Mouse (Mus musculus) limb, embryonic 13.5 days (tissue): ENCODE measurements around the gene Fga. TPM values are rescaled to one million over a fixed set of nuclear protein-coding genes. Genes with fewer than 3 reads are reported as not detected.
A peak's percentile ranks its signal among the peaks of the same experiment; 100 is the strongest.

Source experiments
- ATAC-seq: fragments of 200-750 bp; cut with Nextera tagmentation; 2 replicates; pipeline ENCODE4 v1.8.0; 2017; ENCODE audit warnings: low read depth, moderate number of reproducible peaks, moderate TSS enrichment; ENCODE audit not compliant: low FRiP score
- H3K27ac ChIP-seq: fragments of 300-500 bp; sonication (generic); 2 replicates; pipeline ENCODE4 v1.5.1; 2015; ENCODE audit warnings: inconsistent platforms, mild to moderate bottlenecking, moderate library complexity
- H3K27me3 ChIP-seq: fragments of 300-500 bp; sonication (generic); 2 replicates; pipeline ENCODE4 v1.6.1; 2015; ENCODE audit warnings: mild to moderate bottlenecking, inconsistent platforms
- H3K36me3 ChIP-seq: fragments of 300-500 bp; sonication (generic); 2 replicates; pipeline ENCODE4 v1.6.1; 2015; ENCODE audit warnings: inconsistent platforms, mild to moderate bottlenecking, moderate library complexity
- H3K4me1 ChIP-seq: fragments of 300-500 bp; sonication (generic); 2 replicates; pipeline ENCODE4 v1.6.1; 2015; ENCODE audit warnings: inconsistent platforms
- H3K4me2 ChIP-seq: fragments of 300-500 bp; sonication (generic); replicated peaks from 2 replicates; pipeline ENCODE4 v1.6.1; 2015; ENCODE audit warnings: inconsistent platforms, mild to moderate bottlenecking, moderate library complexity
- H3K4me3 ChIP-seq: fragments of 300-500 bp; sonication (generic); 2 replicates; pipeline ENCODE4 v1.5.1; 2015; ENCODE audit warnings: moderate library complexity, mild to moderate bottlenecking, inconsistent platforms
- H3K9ac ChIP-seq: fragments of 300-500 bp; sonication (generic); 2 replicates; pipeline ENCODE4 v1.6.1; 2015; ENCODE audit warnings: mild to moderate bottlenecking, inconsistent platforms
- H3K9me3 ChIP-seq: fragments of 300-500 bp; sonication (generic); 2 replicates; pipeline ENCODE4 v1.6.1; 2016; ENCODE audit warnings: inconsistent platforms
- WGBS: fragments of 180-500 bp; shearing (Covaris S2); methylation state at CpG from one replicate; pipeline ENCODE4 v1.1.7; 2015; 5-methylcytosine and 5-hydroxymethylcytosine counted together
- polyA plus RNA-seq: library from polyadenylated mRNA; unstranded; fragments of >200 nt; fragmentation: Nextera tagmentation; extraction: Ambion mirVana; gene quantifications from 2 replicates; pipeline ENCODE4 v1.2.1, GENCODE M21; 2015

Fga gene
- polyA plus RNA-seq, 1 experiment from 2014 or later = 0.09 TPM

DNA sequence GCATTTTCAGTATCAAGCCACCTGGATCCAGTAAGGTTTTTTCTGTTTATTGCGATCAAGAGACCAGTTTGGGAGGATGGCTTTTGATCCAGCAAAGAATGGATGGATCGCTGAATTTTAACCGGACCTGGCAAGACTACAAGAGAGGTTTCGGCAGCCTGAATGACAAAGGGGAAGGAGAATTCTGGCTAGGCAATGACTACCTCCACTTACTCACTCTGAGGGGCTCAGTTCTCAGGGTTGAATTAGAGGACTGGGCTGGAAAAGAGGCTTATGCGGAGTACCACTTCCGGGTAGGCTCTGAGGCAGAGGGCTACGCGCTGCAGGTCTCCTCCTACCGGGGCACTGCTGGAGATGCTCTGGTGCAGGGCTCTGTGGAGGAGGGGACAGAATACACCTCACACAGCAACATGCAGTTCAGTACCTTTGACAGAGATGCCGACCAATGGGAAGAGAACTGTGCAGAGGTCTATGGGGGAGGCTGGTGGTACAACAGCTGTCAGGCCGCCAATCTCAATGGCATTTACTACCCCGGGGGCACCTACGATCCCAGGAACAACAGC, 7.0 kb downstream of the Fga start:
- WGBS = 47% methylated on average over 13 of the region's 13 CpGs
- Histone ChIP-seq H3K4me1 (0 out of 2 replicates have a peak, but pooled peaks cover 3% of the 10 kb centered on the region), H3K9me3 (no peaks in the 10 kb centered on the region), H3K4me2 (peak overlapping the region; percentile 15; the same call in 1 of the 2 replicates), H3K4me3 (no peak overlapping the region), H3K36me3 (no peaks in the 10 kb centered on the region), H3K27me3 (no peaks in the 10 kb centered on the region), H3K9ac (no peak overlapping the region), H3K27ac (no peak overlapping the region)
- ATAC-seq = no peak

GRCm38 (mm10) chr3:83033801-83034200, 7.9 kb downstream of the Fga start:
- 0 out of 2 replicates have a peak, but pooled peaks cover 3% of the 10 kb centered on the region for H3K4me1 ChIP-seq
- no peak for ATAC-seq
- H3K36me3 ChIP-seq = no peaks in the 10 kb centered on the region
- H3K9ac ChIP-seq = no peak overlapping the region
- no peaks in the 10 kb centered on the region for H3K27me3 ChIP-seq
- H3K4me3 ChIP-seq = no peak overlapping the region
- WGBS = 80% methylated on average over 8 of the region's 8 CpGs
- no peak overlapping the region for H3K4me2 ChIP-seq
- H3K9me3 ChIP-seq = no peaks in the 10 kb centered on the region
- no peak overlapping the region for H3K27ac ChIP-seq

DNA sequence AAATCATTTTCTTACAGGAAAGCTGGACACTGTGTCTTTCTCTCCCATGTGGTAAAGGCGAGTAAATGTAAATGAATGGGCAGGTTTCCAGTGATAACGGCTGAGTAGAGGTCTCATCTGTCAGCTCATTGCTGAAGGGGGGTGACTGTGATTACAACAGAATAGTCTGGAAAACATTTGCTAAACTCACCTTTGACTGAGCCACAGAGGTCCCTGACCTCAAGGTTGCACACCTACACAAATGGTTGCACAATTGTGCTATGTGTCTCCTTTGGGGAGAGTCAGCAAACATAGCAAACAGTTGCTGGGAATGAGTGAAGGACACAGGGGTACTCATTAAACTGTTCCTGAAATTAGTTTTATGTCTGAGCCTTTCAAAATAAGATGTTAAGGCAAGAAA, 13.0 kb downstream of the Fga start:
- Histone ChIP-seq H3K4me3 (no peak overlapping the region), H3K9me3 (no peaks in the 10 kb centered on the region), H3K27me3 (no peaks in the 10 kb centered on the region), H3K27ac (no peak overlapping the region), H3K36me3 (no peaks in the 10 kb centered on the region), H3K4me1 (no peaks in the 10 kb centered on the region), H3K9ac (no peak overlapping the region), H3K4me2 (no peak overlapping the region)
- 74% methylated on average over 2 of the region's 2 CpGs for WGBS
- ATAC-seq = no peak

DNA sequence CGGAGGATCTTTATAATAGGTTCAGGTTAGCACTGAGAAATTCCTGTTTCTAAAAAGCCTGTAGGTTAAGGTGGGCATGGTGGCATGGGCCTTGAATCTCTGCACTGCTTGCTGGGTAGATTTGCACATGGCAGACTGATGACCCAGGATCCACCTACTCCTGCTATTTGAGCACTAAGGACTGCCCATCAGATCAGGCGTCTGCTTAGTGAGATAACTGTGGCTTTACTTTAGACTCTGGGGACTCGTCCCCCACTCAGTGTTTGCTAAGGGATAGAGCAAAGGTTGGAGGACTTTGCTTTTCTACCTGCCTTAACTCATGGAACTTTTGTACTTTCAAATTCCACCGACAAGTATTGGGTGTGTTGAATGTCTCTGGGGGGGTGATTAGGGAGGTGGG, 13.8 kb downstream of the Fga start:
- ATAC-seq = no peak

GRCm38 (mm10) chr3:83042451-83042850, 16.6 kb downstream of the Fga start:
- Histone ChIP-seq H3K4me1 (no peaks in the 10 kb centered on the region), H3K4me2 (no peak overlapping the region), H3K36me3 (no peaks in the 10 kb centered on the region), H3K27me3 (no peaks in the 10 kb centered on the region), H3K9me3 (no peaks in the 10 kb centered on the region), H3K9ac (no peak overlapping the region), H3K4me3 (no peak overlapping the region), H3K27ac (no peak overlapping the region)
- no peak for ATAC-seq
- 89% methylated on average over 5 of the region's 5 CpGs for WGBS

More for the DNA sequence above, 13.8 kb downstream of the Fga start:
- no peak overlapping the region for H3K9ac ChIP-seq
- WGBS = 80% methylated on average over 4 of the region's 4 CpGs
- no peak overlapping the region for H3K4me2 ChIP-seq
- H3K27ac ChIP-seq = no peak overlapping the region
- no peaks in the 10 kb centered on the region for H3K4me1 ChIP-seq
- no peaks in the 10 kb centered on the region for H3K27me3 ChIP-seq
- no peaks in the 10 kb centered on the region for H3K36me3 ChIP-seq
- no peak overlapping the region for H3K4me3 ChIP-seq
- no peaks in the 10 kb centered on the region for H3K9me3 ChIP-seq

DNA sequence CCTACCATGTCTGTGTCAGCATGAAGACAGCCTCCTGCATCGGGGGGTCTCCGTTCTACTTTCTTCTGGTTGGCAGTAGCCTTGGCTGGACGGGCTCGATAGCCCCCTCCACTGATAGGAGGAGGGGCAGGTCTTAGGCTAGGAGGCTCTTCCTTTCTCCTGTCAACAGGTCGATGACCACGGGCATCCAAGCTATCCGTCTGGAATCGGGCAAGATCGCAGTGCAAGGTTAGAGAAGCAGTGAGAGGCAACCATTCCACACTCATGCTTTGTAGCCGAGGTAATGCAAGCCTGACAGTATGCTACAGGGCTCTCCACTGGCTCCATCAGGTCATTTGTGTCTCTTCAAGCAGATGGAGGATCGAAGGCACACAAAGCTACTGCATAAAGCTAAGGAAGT, 20.8 kb downstream of the Fga start:
- WGBS = 85% methylated on average over 11 of the region's 11 CpGs
- no peak overlapping the region for H3K9ac ChIP-seq
- H3K27ac ChIP-seq = no peak overlapping the region
- no peaks in the 10 kb centered on the region for H3K4me1 ChIP-seq
- no peak overlapping the region for H3K4me3 ChIP-seq
- H3K36me3 ChIP-seq = no peaks in the 10 kb centered on the region
- no peak for ATAC-seq
- no peaks in the 10 kb centered on the region for H3K27me3 ChIP-seq
- H3K4me2 ChIP-seq = no peak overlapping the region
- H3K9me3 ChIP-seq = no peaks in the 10 kb centered on the region

- 89% methylated on average over 8 of the region's 8 CpGs for WGBS
- H3K4me1 ChIP-seq = no peaks in the 10 kb centered on the region
- H3K36me3 ChIP-seq = no peaks in the 10 kb centered on the region
- no peaks in the 10 kb centered on the region for H3K27me3 ChIP-seq
- no peaks in the 10 kb centered on the region for H3K9me3 ChIP-seq
- no peak within 1 kb of the TSS for H3K9ac ChIP-seq
- H3K27ac ChIP-seq = no peak within 1 kb of the TSS
- H3K4me3 ChIP-seq = no peak within 1 kb of the TSS
- no peak within 1 kb of the TSS for H3K4me2 ChIP-seq
- ATAC-seq = no peak
Observed at GRCm38 (mm10) chr3:83049680-83050079, 23.8 kb downstream of the Fga start, which contains the start of gene Fgb. Gene Fgb (minus strand): TSS chr3:83049863.

- no peak for ATAC-seq
- H3K4me2 ChIP-seq = no peak overlapping the region
- H3K27ac ChIP-seq = no peak overlapping the region
- H3K9me3 ChIP-seq = no peaks in the 10 kb centered on the region
- H3K27me3 ChIP-seq = no peaks in the 10 kb centered on the region
- 85% methylated on average over 5 of the region's 5 CpGs for WGBS
- H3K9ac ChIP-seq = no peak overlapping the region
- H3K4me1 ChIP-seq = no peaks in the 10 kb centered on the region
- H3K36me3 ChIP-seq = no peaks in the 10 kb centered on the region
- H3K4me3 ChIP-seq = no peak overlapping the region
Observed at GRCm38 (mm10) chr3:83050661-83051060, 24.8 kb downstream of the Fga start.

GRCm38 (mm10) chr3:83052102-83052501, 26.2 kb downstream of the Fga start:
- peaks cover 10% of the 10 kb centered on the region for H3K4me1 ChIP-seq
- H3K4me3 ChIP-seq = no peak overlapping the region
- 85% methylated on average over 5 of the region's 5 CpGs for WGBS
- no peak overlapping the region for H3K27ac ChIP-seq
- ATAC-seq = no peak
- no peaks in the 10 kb centered on the region for H3K27me3 ChIP-seq
- H3K4me2 ChIP-seq = no peak overlapping the region
- H3K36me3 ChIP-seq = peaks cover 5% of the 10 kb centered on the region
- no peaks in the 10 kb centered on the region for H3K9me3 ChIP-seq
- H3K9ac ChIP-seq = no peak overlapping the region

GRCm38 (mm10) chr3:83053126-83053525, 27.2 kb downstream of the Fga start:
- H3K4me1 ChIP-seq = peaks cover 10% of the 10 kb centered on the region
- H3K4me3 ChIP-seq = no peak overlapping the region
- H3K27me3 ChIP-seq = no peaks in the 10 kb centered on the region
- H3K27ac ChIP-seq = no peak overlapping the region
- H3K9me3 ChIP-seq = no peaks in the 10 kb centered on the region
- 93% methylated on average over 7 of the region's 7 CpGs for WGBS
- H3K4me2 ChIP-seq = no peak overlapping the region
- ATAC-seq = no peak
- no peak overlapping the region for H3K9ac ChIP-seq
- H3K36me3 ChIP-seq = peaks cover 12% of the 10 kb centered on the region

DNA sequence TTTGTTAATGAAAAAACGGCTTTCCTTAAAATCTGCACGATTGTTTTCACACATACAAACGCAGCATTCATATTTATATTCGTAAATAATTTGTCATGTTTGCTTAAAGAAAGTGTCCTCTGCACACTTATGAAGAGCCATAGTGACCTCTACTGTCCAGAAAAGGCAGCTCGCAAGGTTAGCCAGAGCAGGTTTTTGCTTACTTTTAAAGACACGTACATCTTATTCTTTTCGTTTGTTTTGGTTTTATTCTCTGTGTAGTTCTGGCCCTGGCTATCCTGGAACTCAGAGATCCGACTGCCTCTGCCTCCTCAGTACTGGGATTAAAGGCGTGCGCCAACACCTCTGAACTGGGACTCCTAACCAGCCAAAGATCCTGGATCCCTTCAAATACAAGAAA, 27.9 kb downstream of the Fga start:
- ATAC-seq = no peak
- Histone ChIP-seq H3K9ac (no peak overlapping the region), H3K4me3 (no peak overlapping the region), H3K27ac (no peak overlapping the region), H3K4me2 (no peak overlapping the region), H3K27me3 (no peaks in the 10 kb centered on the region), H3K4me1 (peaks cover 10% of the 10 kb centered on the region), H3K9me3 (no peaks in the 10 kb centered on the region), H3K36me3 (peaks cover 17% of the 10 kb centered on the region)
- WGBS = 37% methylated on average over 10 of the region's 10 CpGs

- Histone ChIP-seq H3K9me3 (no peaks in the 10 kb centered on the region), H3K27ac (no peak overlapping the region), H3K9ac (no peak overlapping the region), H3K4me2 (peak overlapping the region; percentile 53), H3K4me3 (peak overlapping the region; percentile 89), H3K4me1 (peaks cover 10% of the 10 kb centered on the region), H3K36me3 (peaks cover 27% of the 10 kb centered on the region), H3K27me3 (no peaks in the 10 kb centered on the region)
- ATAC-seq = no peak
- 37% methylated on average over 13 of the region's 13 CpGs for WGBS
Observed at GRCm38 (mm10) chr3:83054759-83055158, 28.9 kb downstream of the Fga start.
